Mouse (Mus musculus) forebrain, embryonic 13.5 days (tissue): Measurements from ENCODE around the gene Grm4. TPM values are rescaled to one million over a fixed set of nuclear protein-coding genes. Genes with fewer than 3 reads are reported as not detected.

Experiments
- ATAC-seq: fragments of 200-750 bp; cut with Nextera tagmentation; 2 replicates; pipeline ENCODE4 v1.8.0; 2017
- H3K27ac ChIP-seq: fragments of 300-500 bp; sonication (generic); 2 replicates; pipeline ENCODE4 v1.5.1; 2015; ENCODE audit warnings: inconsistent platforms, mild to moderate bottlenecking, moderate library complexity
- H3K27me3 ChIP-seq: fragments of 300-500 bp; sonication (generic); 2 replicates; pipeline ENCODE4 v1.6.1; 2015; ENCODE audit warnings: mild to moderate bottlenecking, inconsistent platforms
- H3K36me3 ChIP-seq: fragments of 300-500 bp; sonication (generic); 2 replicates; pipeline ENCODE4 v1.6.1; 2015; ENCODE audit warnings: mild to moderate bottlenecking, inconsistent platforms; ENCODE audit not compliant: poor library complexity, severe bottlenecking
- H3K4me1 ChIP-seq: fragments of 300-500 bp; sonication (generic); 2 replicates; pipeline ENCODE4 v1.6.1; 2015; ENCODE audit warnings: inconsistent platforms
- H3K4me2 ChIP-seq: fragments of 300-500 bp; sonication (generic); 2 replicates; pipeline ENCODE4 v1.6.1; 2015; ENCODE audit warnings: inconsistent platforms, mild to moderate bottlenecking, moderate library complexity
- H3K4me3 ChIP-seq: fragments of 300-500 bp; sonication (generic); 2 replicates; pipeline ENCODE4 v1.5.1; 2015; ENCODE audit warnings: mild to moderate bottlenecking, inconsistent platforms
- H3K9ac ChIP-seq: fragments of 300-500 bp; sonication (generic); 2 replicates; pipeline ENCODE4 v1.6.1; 2015; ENCODE audit warnings: mild to moderate bottlenecking, inconsistent platforms
- H3K9me3 ChIP-seq: fragments of 300-500 bp; sonication (generic); replicated peaks from 2 replicates; pipeline ENCODE4 v1.6.1; 2016; ENCODE audit warnings: inconsistent platforms
- WGBS: fragments of 180-500 bp; shearing (Covaris S2); methylation state at CpG from one replicate; pipeline ENCODE4 v1.1.7; 2015; 5-methylcytosine and 5-hydroxymethylcytosine counted together
- polyA plus RNA-seq: library from polyadenylated mRNA; unstranded; fragments of >200 nt; fragmentation: Nextera tagmentation; extraction: Ambion mirVana; gene quantifications from 2 replicates; pipeline ENCODE4 v1.2.1, GENCODE M21; 2015

The Grm4 gene
- polyA plus RNA-seq, 1 experiment from 2014 or later = 2.4 TPM

GRCm38 (mm10) chr17:27518700-27519595 is 2.3 kb downstream of the Grm4 start:
- Histone ChIP-seq H3K36me3 (no peaks in the 10 kb centered on the region), H3K4me3 (no peak overlapping the region), H3K9me3 (no peaks in the 10 kb centered on the region), H3K9ac (peak overlapping the region; percentile 26; the same call in 1 of the 2 replicates), H3K4me2 (no peak overlapping the region), H3K27ac (peak overlapping the region; percentile 6; the same call in 1 of the 2 replicates), H3K27me3 (peaks cover 83% of the 10 kb centered on the region), H3K4me1 (peaks cover 29% of the 10 kb centered on the region)
- peak; percentile 16; the same call in 1 of the 2 replicates for ATAC-seq
- 30% methylated on average over 15 of the region's 15 CpGs for WGBS

GRCm38 (mm10) chr17:27518296-27518695 is 2.9 kb downstream of the Grm4 start:
- H3K4me3 ChIP-seq = no peak overlapping the region
- no peak overlapping the region for H3K4me2 ChIP-seq
- no peaks in the 10 kb centered on the region for H3K36me3 ChIP-seq
- H3K9me3 ChIP-seq = no peaks in the 10 kb centered on the region
- peaks cover 87% of the 10 kb centered on the region for H3K27me3 ChIP-seq
- WGBS = 10% methylated on average over 9 of the region's 9 CpGs
- peak; percentile 2; the same call in 1 of the 2 replicates for ATAC-seq
- peaks cover 35% of the 10 kb centered on the region for H3K4me1 ChIP-seq
- peak overlapping the region; percentile 6; the same call in 1 of the 2 replicates for H3K27ac ChIP-seq
- H3K9ac ChIP-seq = no peak overlapping the region

- H3K9ac ChIP-seq = peak overlapping the region; percentile 75
- peak; percentile 39; the same call in 1 of the 2 replicates for ATAC-seq
- H3K4me1 ChIP-seq = peaks cover 57% of the 10 kb centered on the region
- no peaks in the 10 kb centered on the region for H3K36me3 ChIP-seq
- no peak overlapping the region for H3K27ac ChIP-seq
- H3K4me2 ChIP-seq = peak overlapping the region; percentile 96
- peak overlapping the region; percentile 58 for H3K4me3 ChIP-seq
- 30% methylated on average over 27 of the region's 27 CpGs for WGBS
- peaks cover 95% of the 10 kb centered on the region for H3K27me3 ChIP-seq
- no peaks in the 10 kb centered on the region for H3K9me3 ChIP-seq
These were observed 7.1 kb downstream of the Grm4 start for GRCm38 (mm10) chr17:27513916-27514762.

GRCm38 (mm10) chr17:27513279-27513915 is 7.8 kb downstream of the Grm4 start:
- Histone ChIP-seq H3K36me3 (no peaks in the 10 kb centered on the region), H3K4me1 (peaks cover 49% of the 10 kb centered on the region), H3K4me2 (peak overlapping the region; percentile 96), H3K27ac (no peak overlapping the region), H3K9ac (peak overlapping the region; percentile 75), H3K4me3 (peak overlapping the region; percentile 58), H3K9me3 (no peaks in the 10 kb centered on the region), H3K27me3 (peaks cover 94% of the 10 kb centered on the region)
- WGBS = 2% methylated on average over 51 of the region's 66 CpGs
- peak; percentile 48; the same call in 1 of the 2 replicates for ATAC-seq

GRCm38 (mm10) chr17:27512619-27513161 is 8.5 kb downstream of the Grm4 start:
- WGBS = under 1% methylated on average over 54 of the region's 78 CpGs
- H3K27ac ChIP-seq = no peak overlapping the region
- peaks cover 89% of the 10 kb centered on the region for H3K27me3 ChIP-seq

GRCm38 (mm10) chr17:27511865-27512618 is 9.2 kb downstream of the Grm4 start:
- no peaks in the 10 kb centered on the region for H3K36me3 ChIP-seq
- H3K27ac ChIP-seq = no peak overlapping the region
- H3K9me3 ChIP-seq = no peaks in the 10 kb centered on the region
- ATAC-seq = peak; percentile 24
- under 1% methylated on average over 62 of the region's 64 CpGs for WGBS
- peaks cover 89% of the 10 kb centered on the region for H3K27me3 ChIP-seq
- peaks cover 37% of the 10 kb centered on the region for H3K4me1 ChIP-seq
- H3K4me3 ChIP-seq = peak overlapping the region; percentile 58
- peak overlapping the region; percentile 75 for H3K9ac ChIP-seq
- peak overlapping the region; percentile 96 for H3K4me2 ChIP-seq

More at GRCm38 (mm10) chr17:27512619-27513161, 8.5 kb downstream of the Grm4 start:
- no peaks in the 10 kb centered on the region for H3K36me3 ChIP-seq
- H3K4me2 ChIP-seq = peak overlapping the region; percentile 96
- peak overlapping the region; percentile 75 for H3K9ac ChIP-seq
- H3K4me3 ChIP-seq = peak overlapping the region; percentile 58
- peaks cover 42% of the 10 kb centered on the region for H3K4me1 ChIP-seq
- no peak; the same call in 1 of the 2 replicates for ATAC-seq
- H3K9me3 ChIP-seq = no peaks in the 10 kb centered on the region

GRCm38 (mm10) chr17:27511125-27511735 is 10.0 kb downstream of the Grm4 start:
- peaks cover 41% of the 10 kb centered on the region for H3K4me1 ChIP-seq
- H3K4me2 ChIP-seq = peak overlapping the region; percentile 96
- no peak for ATAC-seq
- no peaks in the 10 kb centered on the region for H3K9me3 ChIP-seq
- no peaks in the 10 kb centered on the region for H3K36me3 ChIP-seq
- WGBS = 87% methylated on average over 7 of the region's 7 CpGs
- H3K4me3 ChIP-seq = peak overlapping the region; percentile 58
- H3K9ac ChIP-seq = no peak overlapping the region
- no peak overlapping the region for H3K27ac ChIP-seq
- H3K27me3 ChIP-seq = peaks cover 84% of the 10 kb centered on the region

- Histone ChIP-seq H3K4me2 (0 out of 2 replicates have a peak overlapping the region, but pooled peaks have one; percentile 96), H3K4me3 (no peak overlapping the region), H3K9ac (no peak overlapping the region), H3K27ac (peak overlapping the region; percentile 6; the same call in 1 of the 2 replicates), H3K27me3 (peaks cover 77% of the 10 kb centered on the region), H3K4me1 (peaks cover 48% of the 10 kb centered on the region), H3K9me3 (no peaks in the 10 kb centered on the region), H3K36me3 (no peaks in the 10 kb centered on the region)
- 50% methylated on average over 9 of the region's 9 CpGs for WGBS
- no peak for ATAC-seq
These were observed 10.7 kb downstream of the Grm4 start for GRCm38 (mm10) chr17:27510258-27511124.

GRCm38 (mm10) chr17:27509056-27509455 is 12.1 kb downstream of the Grm4 start:
- Histone ChIP-seq H3K36me3 (no peaks in the 10 kb centered on the region), H3K9ac (no peak overlapping the region), H3K27me3 (peaks cover 63% of the 10 kb centered on the region), H3K4me3 (no peak overlapping the region), H3K9me3 (no peaks in the 10 kb centered on the region), H3K27ac (no peak overlapping the region), H3K4me1 (peaks cover 62% of the 10 kb centered on the region), H3K4me2 (no peak overlapping the region)
- 72% methylated on average over 5 of the region's 5 CpGs for WGBS
- ATAC-seq = no peak

- Histone ChIP-seq H3K9me3 (no peaks in the 10 kb centered on the region), H3K4me2 (no peak overlapping the region), H3K27ac (no peak overlapping the region), H3K4me1 (peaks cover 59% of the 10 kb centered on the region), H3K9ac (no peak overlapping the region), H3K4me3 (no peak overlapping the region), H3K27me3 (peaks cover 58% of the 10 kb centered on the region), H3K36me3 (no peaks in the 10 kb centered on the region)
- ATAC-seq = no peak
- 74% methylated on average over 5 of the region's 5 CpGs for WGBS
These were observed 12.7 kb downstream of the Grm4 start for GRCm38 (mm10) chr17:27508513-27508912.
